Mouse (Mus musculus) liver, embryonic 14.5 days (tissue): ENCODE data around the gene Ros1.
A peak's percentile ranks its signal among the peaks of the same experiment; 100 is the strongest.

Experiments
- CTCF ChIP-seq: IDR thresholded peaks from 2 replicates; pipeline ENCODE4 v1.5.1; 2016; ENCODE audit warnings: antibody characterized with exemption, low read depth, control low read depth
- EP300 ChIP-seq: IDR thresholded peaks from 2 replicates; pipeline ENCODE4 v1.6.1; 2016; ENCODE audit warnings: antibody characterized with exemption, low read depth

- TF ChIP-seq EP300 (no peak), CTCF (peak; percentile 77)
Measured at GRCm38 (mm10) chr10:52216797-52217563, 21.9 kb upstream of the Ros1 start.
